Mouse (Mus musculus): Measurements from ENCODE around the gene D1Pas1. TPM values are rescaled to one million over a fixed set of nuclear protein-coding genes. Genes with fewer than 3 reads are reported as not detected.

D1Pas1 gene
- not detected in 2 replicates for polyA plus RNA-seq (2015; fragmentation: Nextera tagmentation; extraction: Ambion mirVana)

DNA sequence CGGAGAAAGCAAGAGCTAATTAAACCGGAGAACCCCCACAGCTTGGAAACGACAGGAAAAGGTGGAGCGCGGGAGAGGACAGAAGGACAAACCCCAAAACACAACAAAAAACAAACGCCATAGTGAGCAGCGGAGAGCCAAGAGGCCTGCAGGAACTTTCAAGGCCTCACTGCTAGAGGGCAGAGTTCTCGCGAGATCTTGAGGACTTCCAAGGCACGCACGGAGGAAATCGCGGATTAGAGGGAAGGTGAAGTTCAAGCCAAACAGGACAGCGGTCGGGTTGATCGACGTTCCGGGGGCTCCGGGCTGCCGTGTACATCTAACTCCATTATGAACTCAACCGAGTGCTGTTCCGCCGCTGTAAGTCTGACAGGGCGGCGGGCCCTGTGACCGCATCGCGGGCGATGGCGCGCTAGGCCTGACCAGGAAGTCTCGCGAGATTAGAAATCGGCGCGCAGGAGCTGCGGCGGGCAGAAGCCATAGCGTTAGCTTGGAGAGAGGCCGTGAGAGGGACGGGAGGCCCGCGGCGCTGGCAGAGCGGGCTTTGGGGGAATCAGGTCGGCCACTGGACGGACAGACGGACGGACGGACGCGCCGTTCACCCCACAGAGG, at the start of gene D1Pas1:
D1Pas1 (plus strand) TSS at position 216 of the 612 bp plus-strand sequence.

Other genes starting within 250 kb of the D1Pas1 start
- gene Rrp15, start 218.1 kb upstream of the D1Pas1 start, polyA plus RNA-seq (2015; fragmentation: Nextera tagmentation; extraction: Ambion mirVana), result 40.0 and 40.6 TPM in 2 replicates
- gene Spata17, start 248.0 kb downstream of the D1Pas1 start, polyA plus RNA-seq (2015; fragmentation: Nextera tagmentation; extraction: Ambion mirVana), result not detected in 2 replicates
- 6.8 and 9.6 TPM in 2 replicates for gene Gpatch2, start 248.1 kb downstream of the D1Pas1 start, polyA plus RNA-seq (2015; fragmentation: Nextera tagmentation; extraction: Ambion mirVana)

All from spleen, postnatal 0 days (tissue).